Mouse (Mus musculus) small intestine, adult 2 months (tissue): Measurements from ENCODE around the gene Rgs8. TPM values are rescaled to one million over a fixed set of nuclear protein-coding genes. Genes with fewer than 3 reads are reported as not detected.

ENCODE experiments used
- H3K27ac ChIP-seq: fragments of 200-500 bp; 2 replicates; pipeline ENCODE4 v1.5.1; 2012; ENCODE audit warnings: low read depth, low read length, control low read depth, inconsistent platforms; ENCODE audit not compliant: insufficient read depth
- H3K27me3 ChIP-seq: fragments of 200-500 bp; 2 replicates; pipeline ENCODE4 v1.6.1; 2012; ENCODE audit warnings: mild to moderate bottlenecking, moderate library complexity, low read length, inconsistent platforms; ENCODE audit not compliant: control insufficient read depth, insufficient read depth
- H3K36me3 ChIP-seq: fragments of 200-500 bp; 2 replicates; pipeline ENCODE4 v1.6.1; 2012; ENCODE audit warnings: mild to moderate bottlenecking, low read length, control low read depth, inconsistent platforms; ENCODE audit not compliant: control insufficient read depth, insufficient read depth
- H3K4me1 ChIP-seq: fragments of 200-500 bp; 2 replicates; pipeline ENCODE4 v1.6.1; 2012; ENCODE audit warnings: low read length, inconsistent platforms, mixed read lengths; ENCODE audit not compliant: control insufficient read depth, insufficient read depth, insufficient read length
- H3K4me3 ChIP-seq: fragments of 200-500 bp; 2 replicates; pipeline ENCODE4 v1.5.1; 2012; ENCODE audit warnings: low read depth, mild to moderate bottlenecking, control low read depth, inconsistent platforms, low read length, moderate library complexity
- CTCF ChIP-seq: fragments of 200-500 bp; IDR thresholded peaks from 2 replicates; pipeline ENCODE4 v1.5.1; 2012; ENCODE audit warnings: low read depth, mild to moderate bottlenecking, control low read depth, inconsistent platforms, low read length, moderate library complexity, mixed read lengths; ENCODE audit not compliant: insufficient replicate concordance, insufficient read length; ENCODE audit errors: extremely low read depth
- POLR2A ChIP-seq: fragments of 200-500 bp; IDR thresholded peaks from 2 replicates; pipeline ENCODE4 v1.6.1; 2012; ENCODE audit warnings: low read depth, mild to moderate bottlenecking, control low read depth, inconsistent platforms, low read length, moderate library complexity
- WGBS: fragments of 180-500 bp; shearing (Covaris S2); methylation state at CpG from one replicate; pipeline ENCODE4 v1.1.7; 2018; 5-methylcytosine and 5-hydroxymethylcytosine counted together
- polyA plus RNA-seq: library from polyadenylated mRNA; depleted of rRNA; stranded (reverse); fragments of >200 nt; gene quantifications from 2 replicates; pipeline ENCODE4 v1.2.3, GENCODE M21; 2012; rRNA removed

Rgs8 gene
- polyA plus RNA-seq, 1 experiment: 0.08 TPM

- Histone ChIP-seq H3K27ac (peak within 1 kb of the TSS; percentile 82), H3K27me3 (no peaks in the 10 kb centered on the region), H3K4me3 (peak within 1 kb of the TSS; percentile 61), H3K4me1 (peaks cover 28% of the 10 kb centered on the region), H3K36me3 (peaks cover 3% of the 10 kb centered on the region; the same call in 1 of the 2 replicates)
- under 1% methylated on average over 18 of the region's 18 CpGs for WGBS
- TF ChIP-seq POLR2A (peak; percentile 58; the same call in 1 of the 2 replicates), CTCF (peak; percentile 65; the same call in 1 of the 2 replicates)
Observed at GRCm38 (mm10) chr1:153749211-153749801, 96.5 kb downstream of the Rgs8 start, which contains the start of gene Rnasel. TSS of gene Rnasel (plus strand) at chr1:153749426.

Other genes starting within 250 kb of the Rgs8 start
- not detected in 2 replicates for gene Shcbp1l, start 227.9 kb upstream of the Rgs8 start, polyA plus RNA-seq
- 1.5 and 3.3 TPM in 2 replicates for gene Dhx9, start 165.4 kb upstream of the Rgs8 start, polyA plus RNA-seq
- gene Npl, start 103.0 kb upstream of the Rgs8 start, polyA plus RNA-seq: 0.39 and 6.3 TPM in 2 replicates
- 0.18 and 0.34 TPM in 2 replicates for gene Rgs16, start 87.3 kb downstream of the Rgs8 start, polyA plus RNA-seq
- 5.9 and 10.9 TPM in 2 replicates for gene Rnasel, start 96.4 kb downstream of the Rgs8 start, polyA plus RNA-seq
- not detected in 2 replicates for gene Rgsl1, start 191.1 kb downstream of the Rgs8 start, polyA plus RNA-seq
- gene Teddm1b, start 221.3 kb downstream of the Rgs8 start, polyA plus RNA-seq: not detected in 2 replicates
- gene Teddm1a, start 238.7 kb downstream of the Rgs8 start, polyA plus RNA-seq: not detected in 2 replicates
- 18.4 and 19.3 TPM in 2 replicates for gene Glul, start 246.9 kb downstream of the Rgs8 start, polyA plus RNA-seq
- gene Teddm2, start 247.2 kb downstream of the Rgs8 start, polyA plus RNA-seq: 0.06 and 0.08 TPM in 2 replicates